ENCODE assay signal across 33 mouse cellular contexts in genomic region chr10:60335021-60335420, GRCm38 (mm10).
"Had no signal": no experiment of that assay in that cellular context is flagged by ENCODE, and none has a peak within 500 bp of the region (broad histone marks: within the 10 kb centered on the region; RNA-seq: fewer than 3 reads in every experiment).

No protein-coding gene starts in this region.

- H3K4me3 ChIP-seq: heart, embryonic 12.5 days; heart, embryonic 13.5 days; heart, embryonic 15.5 days; hindbrain, embryonic 10.5 days; hindbrain, embryonic 12.5 days; hindbrain, embryonic 13.5 days; hindbrain, embryonic 15.5 days; intestine, embryonic 15.5 days; kidney, embryonic 15.5 days; layer of hippocampus, adult 2 months; left cerebral cortex, adult 2 months had no signal

- H3K9ac ChIP-seq: heart, embryonic 12.5 days; heart, embryonic 13.5 days; heart, embryonic 15.5 days; hindbrain, embryonic 12.5 days; hindbrain, embryonic 13.5 days; hindbrain, embryonic 14.5 days; hindbrain, embryonic 15.5 days; intestine, embryonic 15.5 days; kidney, embryonic 15.5 days had no signal

- H3K4me2 ChIP-seq: heart, embryonic 11.5 days; heart, embryonic 12.5 days; heart, embryonic 13.5 days; heart, embryonic 15.5 days; hindbrain, embryonic 12.5 days; hindbrain, embryonic 13.5 days; hindbrain, embryonic 14.5 days; hindbrain, embryonic 15.5 days; kidney, embryonic 15.5 days had no signal

- DNase-seq: heart, postnatal 10 days; heart, postnatal 14 days; heart, postnatal 36 days; heart, postnatal 4 days; kidney, adult 11 months; kidney, adult 18-20 months; kidney, adult 2 months; kidney, adult 8-10 months; kidney, adult 9 months; kidney, postnatal 10 days; kidney, postnatal 14 days; kidney, postnatal 25 days; kidney, postnatal 36 days; kidney, postnatal 4 days; layer of hippocampus, adult 9-11 months; layer of hippocampus, postnatal 36 days had no signal

- H3K27ac ChIP-seq: heart, embryonic 13.5 days; heart, embryonic 15.5 days; hindbrain, embryonic 10.5 days; hindbrain, embryonic 12.5 days; hindbrain, embryonic 13.5 days; hindbrain, embryonic 14.5 days; hindbrain, embryonic 15.5 days; hindbrain, postnatal 0 days; kidney, embryonic 15.5 days; kidney, postnatal 0 days; layer of hippocampus, adult 2 months; left cerebral cortex, adult 2 months had no signal

- H3K36me3 ChIP-seq: heart, embryonic 12.5 days; heart, embryonic 13.5 days; heart, embryonic 15.5 days; hindbrain, embryonic 10.5 days; hindbrain, embryonic 12.5 days; hindbrain, embryonic 13.5 days; hindbrain, embryonic 15.5 days; intestine, embryonic 15.5 days; kidney, embryonic 15.5 days had no signal

- H3K27me3 ChIP-seq: heart, embryonic 12.5 days; hindbrain, embryonic 12.5 days; hindbrain, embryonic 13.5 days; hindbrain, embryonic 15.5 days; intestine, embryonic 15.5 days; kidney, embryonic 15.5 days had no signal

- H3K4me1 ChIP-seq: hindbrain, embryonic 10.5 days; hindbrain, embryonic 12.5 days; hindbrain, embryonic 13.5 days; hindbrain, embryonic 15.5 days; kidney, embryonic 15.5 days had no signal

- H3K9me3 ChIP-seq: heart, embryonic 12.5 days; heart, embryonic 13.5 days; heart, embryonic 15.5 days; hindbrain, embryonic 10.5 days; hindbrain, embryonic 12.5 days; hindbrain, embryonic 13.5 days; hindbrain, embryonic 15.5 days; intestine, embryonic 15.5 days; kidney, embryonic 15.5 days had no signal

- ATAC-seq: hindbrain, embryonic 16.5 days; hindbrain, postnatal 0 days; inflammation-experienced regulatory T-cells, adult 6 months had no signal
